Mouse (Mus musculus): Measurements from ENCODE around the gene Dixdc1.

Dixdc1 gene

DNA sequence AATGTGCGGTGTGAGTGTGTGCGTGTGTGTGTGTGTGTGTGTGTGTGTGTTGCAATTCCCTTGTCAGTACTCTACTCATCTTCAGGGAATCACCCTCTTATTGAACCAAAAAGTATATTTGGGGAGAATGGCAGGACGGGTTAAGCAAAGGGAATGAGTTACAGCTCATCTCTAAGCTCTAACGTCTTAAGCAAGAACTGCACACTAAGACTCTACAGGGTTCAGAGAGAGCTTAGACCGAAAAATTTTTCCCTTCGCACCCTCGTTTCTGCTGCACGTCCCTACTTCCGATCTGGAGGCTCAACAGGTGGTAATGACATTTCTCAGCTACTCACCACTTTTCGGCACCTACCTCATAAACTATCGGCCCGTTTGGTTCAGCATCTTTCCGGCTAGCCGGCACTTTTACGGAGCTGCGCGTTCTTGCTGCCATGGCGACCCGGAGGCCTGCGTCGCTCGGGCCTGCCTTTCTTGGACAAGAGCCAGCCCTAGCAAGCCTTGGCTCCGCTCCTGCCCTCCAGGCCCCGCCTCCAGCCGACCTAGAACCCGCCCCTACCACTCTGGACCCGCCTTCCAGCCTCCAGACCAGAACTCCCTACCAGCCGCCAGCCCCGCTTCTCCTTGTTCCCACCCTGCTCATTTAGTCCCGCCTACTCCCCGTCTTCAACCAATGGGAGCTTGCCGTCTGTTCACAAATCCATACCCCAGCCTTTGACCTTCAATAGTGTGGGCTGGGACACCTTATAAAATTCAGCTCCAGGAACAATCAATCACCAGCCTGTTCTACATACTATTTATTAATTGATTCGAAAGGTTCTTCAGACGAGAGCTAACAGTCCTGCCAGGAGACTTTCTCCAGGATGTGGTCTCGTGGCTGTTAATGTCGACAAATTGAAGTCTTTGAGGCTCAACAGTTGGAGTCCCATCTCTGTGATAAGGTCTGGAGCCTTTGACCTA is at the start of gene Dixdc1:
Gene Dixdc1 (minus strand): TSS at position 604 of the 957 bp plus-strand sequence.
- DNase-seq (ENCODE audit: low spot score), result peak; percentile 79

- no peak for DNase-seq (ENCODE audit: low spot score)
Measured at GRCm38 (mm10) chr9:50782155-50782554, 42.8 kb upstream of the Dixdc1 start.

DNA sequence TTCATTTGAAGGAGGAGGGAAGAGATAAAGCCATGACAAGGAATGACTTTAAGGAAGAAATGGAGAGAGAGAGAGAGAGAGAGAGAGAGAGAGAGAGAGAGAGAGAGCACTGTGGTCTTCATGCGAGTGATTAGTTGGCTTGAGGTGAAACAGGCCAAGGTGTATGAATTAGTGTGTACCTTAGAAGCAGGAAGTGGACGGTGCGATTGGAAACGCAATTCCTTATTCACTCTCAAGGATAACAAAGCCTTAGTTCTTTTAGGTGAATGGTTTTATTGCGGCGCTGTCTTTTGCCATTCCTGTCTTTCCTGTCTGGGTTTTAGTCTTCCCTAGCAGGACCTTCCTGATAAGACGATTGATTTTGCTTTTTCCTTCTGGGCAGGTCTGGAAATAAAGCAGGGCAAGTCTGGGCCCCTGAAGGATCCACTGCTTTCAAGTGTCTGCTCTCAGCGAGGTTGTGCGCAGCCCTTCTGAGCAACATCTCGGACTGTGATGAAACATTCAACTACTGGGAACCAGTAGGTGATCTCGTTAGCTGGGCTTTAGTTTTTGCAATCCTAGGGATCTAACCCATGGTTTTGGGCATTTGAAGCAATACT is 36.9 kb upstream of the Dixdc1 start:
- DNase-seq (ENCODE audit: low spot score), result no peak

DNA sequence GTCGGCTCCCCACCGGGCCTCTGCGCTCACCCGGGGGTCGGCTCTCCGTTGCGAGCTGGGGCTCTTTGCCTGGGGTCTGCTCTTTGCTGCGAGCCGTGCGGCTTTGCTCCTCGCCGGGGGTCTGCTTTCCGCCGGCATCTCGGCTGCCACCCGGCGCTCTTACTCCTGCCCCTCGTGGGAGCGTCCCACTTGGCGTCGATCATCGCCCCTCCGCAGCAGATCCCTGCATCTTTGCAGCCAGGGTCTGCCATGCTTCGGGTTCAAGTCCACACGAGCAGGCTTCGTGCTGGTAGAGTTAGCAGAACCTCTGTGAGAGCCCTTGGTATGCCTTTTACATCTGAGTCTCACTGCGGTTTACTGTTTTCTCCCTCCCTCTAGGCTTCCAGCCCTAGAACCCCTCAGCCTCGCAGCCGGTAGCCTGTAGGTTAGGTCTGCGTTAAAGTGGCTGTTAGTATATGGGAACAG is 36.4 kb upstream of the Dixdc1 start:
- no peak for DNase-seq (ENCODE audit: low spot score)

DNA sequence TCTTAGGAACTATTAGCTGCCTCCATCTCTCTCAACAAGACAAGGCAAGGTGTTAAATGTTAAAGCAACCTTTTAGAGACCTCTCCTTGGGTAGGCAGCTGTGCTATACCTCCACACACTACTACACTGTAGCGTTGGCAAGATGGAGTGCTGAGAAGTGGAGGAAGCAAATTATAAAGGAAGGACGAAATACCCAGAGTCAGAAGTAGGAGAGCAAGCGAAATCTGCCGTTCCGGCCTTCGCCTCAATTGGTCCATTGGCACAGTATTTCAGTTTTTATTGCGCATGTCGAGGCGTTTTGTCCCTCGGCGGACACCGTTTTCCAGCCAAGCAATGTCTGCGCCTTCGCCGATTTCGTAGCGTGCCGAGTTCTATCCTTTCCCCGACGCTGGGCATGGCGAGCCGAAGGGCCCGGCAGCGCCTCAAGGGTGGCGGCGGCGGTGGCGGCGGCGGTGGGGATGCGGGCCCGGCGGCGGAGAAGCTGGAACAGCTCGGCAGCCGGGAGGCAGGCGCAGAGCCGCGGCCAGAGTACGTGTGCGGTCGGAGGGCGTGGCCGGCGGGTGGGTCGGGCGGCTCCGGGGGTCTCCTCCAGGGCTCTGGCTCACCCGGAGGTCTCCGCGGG is 35.8 kb upstream of the Dixdc1 start, which contains the start of the genes Alg9 and 1110032A03Rik:
Gene Alg9 (plus strand): TSS at position 29 of the 622 bp plus-strand sequence.
Gene 1110032A03Rik (minus strand): TSS at position 530 of the 622 bp plus-strand sequence.
- DNase-seq (ENCODE audit: low spot score), result peak; percentile 93

DNA sequence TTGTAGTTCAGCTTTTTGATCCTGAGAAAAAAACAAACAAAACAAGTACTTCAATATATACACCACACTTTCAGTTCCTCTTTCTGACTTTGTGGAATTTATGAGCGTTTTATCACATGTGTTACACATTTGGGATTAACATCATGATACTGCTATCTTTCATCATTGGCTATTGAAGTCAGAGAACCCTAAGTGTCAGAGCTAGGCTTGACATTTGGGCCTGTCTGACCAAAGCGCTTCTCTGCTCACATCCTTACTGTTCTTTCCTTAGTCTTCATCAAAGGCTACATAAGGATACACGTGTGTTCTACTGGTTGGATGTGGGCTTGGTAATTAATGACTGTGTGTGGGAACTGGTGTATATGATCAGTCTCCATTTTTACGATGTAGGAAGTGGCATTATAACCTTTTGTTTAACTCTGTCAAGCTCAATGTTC is 34.7 kb upstream of the Dixdc1 start:
- DNase-seq (ENCODE audit: low spot score), result no peak

DNA sequence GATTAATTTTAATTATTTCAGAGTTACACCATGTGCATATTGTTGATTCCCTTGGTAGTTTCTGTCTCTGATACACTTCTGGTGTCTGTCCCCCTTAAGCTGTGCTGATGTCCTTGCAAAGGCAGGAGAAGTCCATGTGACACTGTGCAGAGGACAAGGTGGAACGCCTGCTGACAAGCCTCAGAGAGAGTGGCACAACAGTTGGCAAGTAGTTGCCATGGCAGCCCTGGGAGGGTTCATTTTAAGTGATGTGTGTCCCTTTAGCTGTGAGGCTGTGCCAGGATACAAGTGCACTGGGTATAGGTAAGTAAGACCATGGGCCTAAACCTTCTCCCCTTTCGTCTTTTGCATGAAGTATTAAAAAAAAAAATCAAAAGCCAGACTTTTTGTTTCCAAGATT is 30.7 kb upstream of the Dixdc1 start:
- no peak for DNase-seq (ENCODE audit: low spot score)

GRCm38 (mm10) chr9:50768107-50769002 is 29.0 kb upstream of the Dixdc1 start, which contains the start of gene Fdxacb1:
Fdxacb1 (plus strand) TSS chr9:50768236.
- peak; percentile 88 for DNase-seq (ENCODE audit: low spot score)

GRCm38 (mm10) chr9:50767531-50768106 is 28.3 kb upstream of the Dixdc1 start:
- no peak for DNase-seq (ENCODE audit: low spot score)

GRCm38 (mm10) chr9:50763331-50763730 is 24.0 kb upstream of the Dixdc1 start:
- DNase-seq (ENCODE audit: low spot score), result no peak

DNA sequence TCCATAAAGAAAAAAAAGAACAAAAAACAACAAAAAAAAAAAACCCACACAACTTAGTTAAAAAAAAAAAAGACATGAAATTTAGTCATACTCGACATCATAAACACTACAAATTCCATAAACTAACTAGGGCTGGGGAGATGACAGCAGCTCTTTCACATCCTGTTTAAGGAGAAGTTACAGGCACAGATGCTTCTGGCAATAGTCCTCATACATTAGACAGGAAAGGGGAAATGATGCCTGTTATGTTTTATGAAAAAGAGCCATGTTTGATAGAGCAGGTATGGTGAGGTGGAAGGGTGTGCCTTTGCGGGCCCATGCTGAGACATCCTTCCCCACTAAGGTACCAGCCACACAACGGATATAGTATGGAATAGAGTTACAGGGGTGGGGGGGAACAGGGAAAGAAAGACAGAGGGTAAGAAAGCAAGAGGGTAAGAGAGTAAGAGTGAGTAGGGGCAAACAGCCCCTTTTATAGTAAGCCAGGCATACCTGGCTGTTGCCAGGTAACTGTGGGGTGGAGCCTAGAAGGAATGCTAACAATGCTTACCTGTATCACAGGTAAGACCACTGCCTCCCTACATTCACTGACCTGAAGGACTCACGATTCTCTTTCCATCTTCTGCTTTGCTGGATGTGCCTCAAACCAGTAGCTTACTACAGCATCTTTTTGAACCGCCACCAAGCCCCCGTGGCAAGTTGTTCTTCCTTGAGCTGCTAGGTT is 22.4 kb upstream of the Dixdc1 start:
- no peak for DNase-seq (ENCODE audit: low spot score)

- no peak for DNase-seq (ENCODE audit: low spot score)
Measured at GRCm38 (mm10) chr9:50756711-50757110, 17.4 kb upstream of the Dixdc1 start.

DNA sequence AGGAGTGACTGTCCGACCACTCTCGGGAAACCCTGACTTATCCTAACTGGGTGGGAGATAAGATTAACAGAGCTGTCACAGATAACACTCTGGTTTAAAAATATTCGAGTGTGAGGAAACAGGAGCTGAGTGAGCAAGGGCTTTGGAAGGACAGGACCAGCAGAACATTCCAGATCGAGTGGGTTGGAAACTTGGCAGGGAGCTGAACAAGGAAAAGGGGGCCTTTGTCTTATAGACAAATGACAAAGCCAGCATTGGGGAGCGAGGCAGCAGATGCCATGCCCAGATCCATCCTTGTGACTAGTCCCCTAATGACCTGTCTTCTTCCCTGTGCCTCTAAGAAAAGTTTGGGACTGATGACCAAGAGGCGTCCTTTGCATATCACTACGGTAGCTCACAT is 14.6 kb upstream of the Dixdc1 start:
- no peak for DNase-seq (ENCODE audit: low spot score)

DNA sequence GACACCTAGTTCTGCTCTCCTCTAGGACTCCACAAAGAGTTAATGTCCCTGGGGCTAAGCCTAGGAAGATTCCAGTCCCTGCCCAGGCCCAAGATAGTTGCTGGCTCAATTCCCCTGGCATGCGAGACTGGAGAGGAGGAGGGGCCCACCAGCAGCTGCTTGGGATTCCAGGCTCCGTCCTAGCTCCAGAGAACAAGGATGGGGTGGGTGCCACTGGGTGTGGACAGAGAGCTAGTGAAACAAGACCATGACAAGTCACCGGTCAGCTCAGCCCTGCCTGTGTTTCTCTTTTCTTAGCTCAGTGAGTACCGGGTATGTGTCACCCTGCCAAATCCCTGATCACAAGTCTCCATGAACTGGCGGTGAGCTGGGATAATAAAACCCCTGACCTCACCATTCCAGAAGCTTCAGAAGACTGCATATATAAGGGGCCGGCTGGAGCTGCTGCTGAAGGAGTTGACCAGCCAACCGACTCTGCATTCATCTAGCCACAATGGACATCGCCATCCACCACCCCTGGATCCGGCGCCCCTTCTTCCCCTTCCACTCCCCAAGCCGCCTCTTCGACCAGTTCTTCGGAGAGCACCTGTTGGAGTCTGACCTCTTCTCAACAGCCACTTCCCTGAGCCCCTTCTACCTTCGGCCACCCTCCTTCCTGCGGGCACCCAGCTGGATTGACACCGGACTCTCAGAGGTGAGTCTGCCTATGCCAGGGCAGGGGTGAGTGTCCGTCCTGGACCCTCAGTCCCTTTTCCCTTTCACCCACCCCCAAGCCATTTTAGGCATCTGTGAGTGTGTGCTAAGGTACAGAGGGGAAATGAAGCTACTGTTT is 13.7 kb upstream of the Dixdc1 start:
- peak; percentile 46 for DNase-seq (ENCODE audit: low spot score)

GRCm38 (mm10) chr9:50752054-50752602 is 12.8 kb upstream of the Dixdc1 start, which contains the start of gene Hspb2:
Hspb2 (minus strand) TSS chr9:50752354.
- DNase-seq (ENCODE audit: low spot score), result no peak

DNA sequence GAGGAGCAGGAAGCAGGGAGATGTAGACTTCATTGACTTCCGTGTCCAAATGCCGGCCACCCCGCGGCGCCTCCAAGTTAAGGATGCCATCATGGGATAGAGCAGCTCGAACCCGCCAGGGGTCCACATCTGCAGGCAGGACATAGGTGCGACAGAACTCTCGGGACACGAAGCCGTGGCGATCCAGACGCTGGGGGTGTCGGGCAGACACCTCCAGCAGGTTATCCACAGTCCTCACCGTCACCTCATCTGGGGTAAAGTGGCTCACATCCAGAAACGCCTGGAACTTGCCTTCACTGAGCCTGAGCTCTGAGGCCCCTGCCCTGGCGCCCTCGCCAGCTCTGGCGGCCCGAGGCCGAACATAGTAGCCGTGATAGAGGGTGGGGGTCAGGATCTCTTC is 12.0 kb upstream of the Dixdc1 start, which contains the start of gene Cryab:
Gene Cryab (plus strand): TSS at position 3 of the 400 bp plus-strand sequence.
- DNase-seq (ENCODE audit: low spot score), result no peak

- DNase-seq (ENCODE audit: low spot score), result no peak
Measured at GRCm38 (mm10) chr9:50750706-50751105, 11.4 kb upstream of the Dixdc1 start.

DNA sequence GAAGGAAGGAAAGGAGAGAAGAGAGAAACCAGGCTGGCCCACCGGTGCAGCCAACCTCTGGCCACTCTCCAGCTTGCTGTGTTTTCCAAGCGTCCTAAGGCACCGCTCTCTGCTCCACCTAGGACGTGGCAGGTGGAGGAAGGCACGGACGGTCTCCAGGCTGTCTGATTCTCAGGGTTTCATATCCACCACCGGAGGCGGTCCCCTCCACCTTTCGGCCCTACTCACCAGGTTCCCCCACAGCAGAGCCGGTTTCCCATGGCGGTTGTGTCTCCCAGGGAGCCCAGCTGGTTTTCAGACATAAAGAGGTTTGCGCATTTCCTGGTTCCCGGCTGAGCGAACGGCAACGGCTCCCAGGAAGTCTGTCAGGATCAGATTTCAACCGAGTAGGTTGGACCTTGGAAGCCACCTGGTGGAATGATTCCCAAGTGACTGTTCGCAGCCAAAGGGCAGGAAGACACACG is 6.9 kb upstream of the Dixdc1 start, which contains the start of gene 2310030G06Rik:
Gene 2310030G06Rik (minus strand): TSS at position 323 of the 464 bp plus-strand sequence.
- no peak for DNase-seq (ENCODE audit: low spot score)

DNA sequence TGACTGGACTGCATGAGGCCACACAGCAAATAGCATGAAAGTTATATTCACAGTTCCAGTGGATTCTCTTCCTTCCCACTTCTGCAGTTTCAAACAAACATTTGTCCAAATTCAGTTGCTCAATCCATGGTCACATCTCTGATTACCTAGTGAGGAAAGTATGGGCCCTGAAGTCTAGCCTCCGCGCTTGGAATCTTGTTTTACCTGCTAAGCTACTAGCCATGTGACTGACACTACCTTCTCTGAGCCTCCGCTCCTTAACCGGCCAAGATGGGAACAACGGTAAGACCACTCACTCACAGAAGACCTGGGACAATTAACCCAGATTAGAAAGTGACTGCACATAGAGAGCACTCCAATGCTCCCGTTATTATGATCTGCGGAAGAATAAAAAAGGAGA is 6.5 kb upstream of the Dixdc1 start:
- no peak for DNase-seq (ENCODE audit: low spot score)

Data from ovary, postnatal 10 days (tissue).